Mouse (Mus musculus): ENCODE data around the gene Defb46. TPM values are rescaled to one million over a fixed set of nuclear protein-coding genes. Genes with fewer than 3 reads are reported as not detected.

Gene Defb46
- polyA plus RNA-seq (2012; rRNA removed), result not detected in 2 replicates

DNA sequence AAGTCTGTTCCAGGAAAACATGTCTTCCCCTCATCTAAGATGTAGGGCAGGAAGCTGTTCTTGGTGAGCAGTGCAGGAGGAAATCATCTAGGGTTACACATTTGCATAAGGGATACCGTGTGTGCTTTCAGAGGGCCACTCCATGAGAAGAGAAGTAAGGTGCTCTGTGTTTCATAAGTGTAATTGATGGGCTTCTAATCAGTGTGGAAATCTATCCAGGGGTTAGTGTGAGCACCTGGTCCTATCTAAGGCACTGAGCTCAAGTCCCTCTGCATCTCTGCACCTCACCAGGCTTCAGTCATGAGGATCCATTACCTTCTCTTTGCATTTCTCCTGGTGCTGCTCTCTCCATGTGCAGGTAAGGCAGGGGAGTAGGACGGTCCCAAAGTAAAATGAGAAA lies at the start of gene Defb46:
Gene Defb46, plus strand, starts transcription at position 301 of the 400 bp plus-strand sequence.
- DNase-seq (ENCODE audit: low read depth), result no peak

DNA sequence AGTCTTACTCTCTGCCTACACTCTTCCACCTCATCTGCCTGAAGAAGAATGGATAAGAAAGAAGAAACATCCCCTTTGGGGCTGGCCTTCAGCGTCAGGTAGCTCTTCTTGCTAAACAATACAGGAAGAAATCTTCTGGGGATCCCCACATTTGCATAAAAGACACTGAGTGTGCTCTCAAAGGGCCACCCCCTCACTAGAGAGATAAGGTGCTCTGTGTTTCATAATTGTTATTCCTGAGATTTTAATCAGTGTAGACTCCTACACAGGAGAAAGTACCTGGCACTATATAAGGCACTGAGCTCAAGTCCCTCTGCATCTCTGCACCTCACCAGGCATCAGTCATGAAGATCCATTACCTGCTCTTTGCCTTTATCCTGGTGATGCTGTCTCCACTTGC lies 14.6 kb upstream of the Defb46 start, which contains the start of gene Defb6:
Gene Defb6, plus strand, starts transcription at position 318 of the 400 bp plus-strand sequence.
- no peak for DNase-seq (ENCODE audit: low read depth)

DNA sequence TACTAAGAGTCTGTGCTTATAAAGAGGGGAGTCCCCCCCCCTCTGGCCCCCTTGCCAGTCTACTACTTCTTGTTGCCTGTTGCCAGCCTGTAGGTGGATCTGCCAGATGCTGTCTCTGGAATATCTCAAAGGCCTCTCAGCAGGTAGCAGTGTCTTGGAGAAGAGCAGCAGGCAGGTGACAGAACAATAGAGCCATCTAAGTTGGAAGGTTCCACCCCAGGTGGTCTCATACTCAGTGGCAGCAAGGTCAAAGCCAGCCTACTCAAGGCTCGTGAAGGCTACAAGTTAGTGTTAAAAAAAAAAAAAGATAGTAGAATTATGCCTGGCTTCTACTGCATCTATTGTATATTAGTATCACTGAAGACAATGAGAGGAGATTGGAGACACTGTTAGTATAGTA lies 1.6 kb upstream of the Defb46 start:
- DNase-seq (ENCODE audit: low read depth), result no peak

GRCm38 (mm10) chr8:19247280-19247679 lies 7.6 kb downstream of the Defb46 start, which contains the start of gene Defb5:
Gene Defb5, plus strand, starts transcription at chr8:19247580.
- DNase-seq (ENCODE audit: low read depth), result no peak

DNA sequence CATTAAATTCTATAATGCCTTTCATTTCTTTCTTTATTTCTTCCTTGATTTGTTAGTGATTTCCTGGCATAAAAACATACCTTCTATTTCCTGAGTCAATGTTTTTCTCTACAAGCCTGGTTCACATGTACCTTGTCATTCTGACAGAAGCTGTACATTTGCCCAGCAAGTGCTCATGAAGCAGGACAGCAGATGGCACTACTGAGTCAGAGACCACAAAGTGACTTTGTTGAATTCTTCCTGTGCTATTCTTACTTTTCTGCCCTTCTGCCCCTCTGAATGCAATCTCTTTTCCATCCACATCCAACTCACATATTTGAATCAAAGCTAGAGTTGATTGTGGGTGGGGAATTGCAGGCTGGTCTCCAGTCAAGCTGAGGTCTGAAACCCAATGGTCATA lies 18.4 kb downstream of the Defb46 start:
- DNase-seq (ENCODE audit: low read depth), result no peak

DNA sequence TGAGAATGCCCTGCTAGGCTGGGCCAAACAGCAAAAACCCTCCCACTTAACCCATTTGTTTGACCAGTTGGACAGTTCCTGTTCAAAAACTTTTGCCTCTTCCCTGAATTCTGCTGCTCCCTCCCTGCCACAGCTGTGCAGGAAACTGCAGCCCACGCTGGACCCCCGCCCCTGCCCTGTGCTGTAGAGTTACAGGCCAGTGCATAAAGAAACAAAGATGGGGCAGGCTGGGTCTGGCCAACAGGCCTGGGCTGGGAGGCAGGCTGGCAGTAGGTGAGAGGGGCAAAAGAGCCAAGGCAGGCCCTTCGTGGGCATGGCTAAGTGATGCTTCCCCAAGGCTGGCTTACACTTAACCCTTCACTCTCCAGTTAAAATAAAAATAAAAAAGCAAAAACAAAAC lies 20.0 kb downstream of the Defb46 start:
- no peak for DNase-seq (ENCODE audit: low read depth)

Other genes with a start within 250 kb of the Defb46 start
- 149 and 300 TPM in 2 replicates for gene Defb37, start 248.9 kb upstream of the Defb46 start, polyA plus RNA-seq (2012; rRNA removed)
- gene Defb38, start 213.3 kb upstream of the Defb46 start, polyA plus RNA-seq (2012; rRNA removed), result 68.5 and 97.3 TPM in 2 replicates
- gene Defb39, start 175.1 kb upstream of the Defb46 start, polyA plus RNA-seq (2012; rRNA removed), result 44.7 and 50.2 TPM in 2 replicates
- 293 and 415 TPM in 2 replicates for gene Defb12, start 125.1 kb upstream of the Defb46 start, polyA plus RNA-seq (2012; rRNA removed)
- not detected in 2 replicates for gene Defb34, start 116.2 kb upstream of the Defb46 start, polyA plus RNA-seq (2012; rRNA removed)
- gene Gm45826, start 99.1 kb upstream of the Defb46 start, polyA plus RNA-seq (2012; rRNA removed), result 37.4 and 41.9 TPM in 2 replicates
- gene Defb14, start 45.6 kb upstream of the Defb46 start, polyA plus RNA-seq (2012; rRNA removed), result not detected in 2 replicates
- not detected in 2 replicates for gene Defb4, start 41.2 kb upstream of the Defb46 start, polyA plus RNA-seq (2012; rRNA removed)
- gene Defb6, start 14.4 kb upstream of the Defb46 start, polyA plus RNA-seq (2012; rRNA removed), result 2.1 and 4.8 TPM in 2 replicates
- not detected in 2 replicates for gene Defb5, start 7.7 kb downstream of the Defb46 start, polyA plus RNA-seq (2012; rRNA removed)
- gene Defb3, start 53.4 kb downstream of the Defb46 start, polyA plus RNA-seq (2012; rRNA removed), result not detected in 2 replicates
- gene Defb8, start 207.7 kb downstream of the Defb46 start, polyA plus RNA-seq (2012; rRNA removed), result not detected in 2 replicates